Mouse (Mus musculus): ENCODE measurements around the gene Npw.

Gene Npw

GRCm38 (mm10) chr17:24658017-24658758 is at the start of gene Npw:
Gene Npw, minus strand, starts transcription at chr17:24658457.
- no peak for DNase-seq (ENCODE audit: low spot score)

DNA sequence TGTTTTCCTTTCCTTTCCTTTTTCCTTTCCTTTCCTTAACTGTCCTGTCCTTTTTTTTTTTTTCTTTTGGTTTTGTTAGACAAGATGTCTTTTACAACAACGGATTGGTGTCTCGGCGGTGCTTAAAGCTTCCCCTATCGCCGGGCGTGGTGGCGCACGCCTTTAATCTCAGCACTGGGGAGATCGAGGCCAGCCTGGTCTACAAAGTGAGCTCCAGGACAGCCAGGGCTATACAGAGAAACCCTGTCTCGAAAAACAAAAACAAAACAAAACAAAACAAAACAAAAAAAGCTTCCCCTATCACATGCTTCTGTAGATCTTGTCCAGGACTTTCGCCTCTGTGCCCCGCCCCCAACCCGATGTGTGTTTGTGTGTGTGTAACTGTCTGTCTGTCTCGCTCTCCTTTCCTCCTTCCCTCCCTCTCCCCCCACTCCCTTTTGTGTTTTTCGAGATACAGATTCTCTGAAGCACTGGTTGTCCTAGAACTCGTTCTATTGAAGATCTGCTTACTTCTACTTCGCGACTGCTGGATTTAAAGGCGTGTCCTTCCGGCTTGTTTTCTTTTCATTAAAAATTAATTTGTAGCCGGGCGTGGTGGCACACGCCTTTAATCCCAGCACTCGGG is 49.7 kb upstream of the Npw start:
- no peak for DNase-seq (ENCODE audit: low spot score)

- DNase-seq (ENCODE audit: low spot score), result peak; percentile 92
These were observed 48.9 kb upstream of the Npw start, which contains the start of gene Tbl3 for GRCm38 (mm10) chr17:24706982-24707800. Gene Tbl3, minus strand, starts transcription at chr17:24707660.

GRCm38 (mm10) chr17:24705821-24706220 is 47.6 kb upstream of the Npw start:
- no peak for DNase-seq (ENCODE audit: low spot score)

DNA sequence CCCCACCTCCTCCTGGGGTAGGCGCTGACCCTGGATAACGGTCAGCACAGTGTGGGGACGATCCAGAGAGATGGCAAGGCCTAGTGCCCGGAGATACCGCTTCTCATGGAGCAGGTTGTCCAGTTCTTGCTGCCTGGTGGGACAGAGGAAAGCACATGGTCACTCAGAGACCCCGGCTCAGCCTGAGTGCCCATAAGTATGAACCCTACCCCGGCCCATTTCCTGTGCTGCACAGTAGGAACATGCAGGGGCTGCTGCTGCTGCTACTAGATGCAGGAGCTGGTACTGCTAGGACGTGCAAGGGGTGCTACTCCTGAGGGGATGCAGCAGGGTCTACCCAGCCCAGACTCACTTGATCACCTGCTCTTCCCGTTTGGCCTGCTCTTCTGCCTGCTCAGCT is 43.0 kb upstream of the Npw start:
- no peak for DNase-seq (ENCODE audit: low spot score)

- no peak for DNase-seq (ENCODE audit: low spot score)
These were observed 41.2 kb upstream of the Npw start for GRCm38 (mm10) chr17:24699473-24699872.

GRCm38 (mm10) chr17:24698715-24699114 is 40.5 kb upstream of the Npw start:
- DNase-seq (ENCODE audit: low spot score), result no peak

DNA sequence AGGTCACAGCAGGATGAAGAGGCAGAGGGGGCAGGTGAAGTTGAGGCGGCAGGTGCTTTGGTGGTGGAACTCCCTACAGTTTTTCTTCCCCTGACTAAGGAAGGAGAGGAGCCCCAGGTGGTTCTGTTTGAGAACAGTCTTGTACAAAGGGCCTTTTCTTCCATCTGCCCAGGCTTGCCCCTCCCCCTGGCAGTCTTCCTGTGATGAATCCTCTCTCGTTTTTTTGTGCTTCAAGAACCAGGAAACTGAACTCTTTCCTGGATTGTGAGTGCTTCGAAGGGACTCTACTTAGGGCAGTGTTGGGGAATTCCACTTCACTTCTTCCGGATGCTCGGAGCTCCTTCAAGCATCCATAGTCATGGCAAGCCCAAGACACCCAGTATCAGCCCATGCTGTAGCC is 39.7 kb upstream of the Npw start:
- DNase-seq (ENCODE audit: low spot score), result no peak

DNA sequence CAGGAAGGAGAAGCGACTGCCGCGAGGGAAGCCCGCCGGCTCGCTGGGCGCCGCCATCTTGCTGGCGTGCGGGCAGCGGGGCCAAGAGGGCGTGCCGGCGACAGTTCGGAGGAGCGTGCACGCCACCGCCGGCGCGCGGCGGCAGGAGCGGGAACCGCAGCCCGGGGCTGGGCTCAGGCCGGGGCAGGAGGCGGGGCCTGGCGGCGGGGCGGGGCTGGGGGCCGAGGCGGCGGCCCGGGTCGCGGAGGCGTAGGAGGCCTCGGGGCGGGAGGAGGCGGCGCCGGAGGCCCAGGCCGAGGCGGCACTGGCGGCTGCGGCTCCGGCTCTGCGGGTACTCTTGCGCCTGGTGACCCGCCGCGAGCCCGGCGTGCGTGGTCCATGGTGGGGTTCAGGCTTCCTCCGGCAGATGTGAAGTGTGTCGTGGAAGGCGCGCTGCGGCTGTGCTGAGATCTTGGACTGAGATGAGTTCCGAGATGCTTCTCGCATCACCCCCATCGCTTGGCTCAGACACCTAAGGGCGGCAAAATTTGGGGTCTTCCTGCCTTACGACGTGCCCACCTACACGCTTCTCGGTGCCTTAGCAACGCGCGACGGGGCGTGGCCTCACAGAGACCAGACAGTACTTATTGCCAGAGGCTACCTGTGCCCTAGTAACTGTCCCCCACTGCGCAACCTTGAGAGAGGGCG is 37.9 kb upstream of the Npw start, which contains the start of the genes Gfer and Noxo1:
Gfer (minus strand) TSS at position 146 of the 687 bp plus-strand sequence.
Noxo1 (plus strand) TSS at position 224 of the 687 bp plus-strand sequence.
- DNase-seq (ENCODE audit: low spot score), result peak; percentile 90

GRCm38 (mm10) chr17:24695326-24696010 is 37.2 kb upstream of the Npw start:
- DNase-seq (ENCODE audit: low spot score), result no peak

DNA sequence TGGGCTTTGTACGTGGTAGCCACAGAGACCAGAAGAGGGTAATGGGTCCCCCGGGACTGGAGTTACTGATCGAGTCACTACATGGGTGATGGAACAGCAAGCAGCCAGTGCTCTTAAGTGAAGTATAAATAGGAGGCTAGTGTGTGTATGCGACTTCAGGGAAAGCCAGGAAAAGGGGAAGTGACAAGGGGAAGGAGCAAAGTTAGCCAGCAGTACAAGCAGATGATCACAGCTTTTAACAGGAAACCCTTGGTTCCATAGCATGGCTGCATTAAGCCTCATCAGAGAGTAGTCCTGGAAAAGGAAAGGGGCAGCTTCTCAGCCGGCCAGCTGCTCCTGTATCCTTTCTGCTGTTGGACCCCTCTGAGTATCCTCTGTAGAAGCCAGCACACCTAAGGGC is 34.1 kb upstream of the Npw start:
- DNase-seq (ENCODE audit: low spot score), result no peak

GRCm38 (mm10) chr17:24689251-24690081 is 31.2 kb upstream of the Npw start, which contains the start of gene Syngr3:
Gene Syngr3, minus strand, starts transcription at chr17:24689955.
- no peak for DNase-seq (ENCODE audit: low spot score)

- no peak for DNase-seq (ENCODE audit: low spot score)
These were observed 29.3 kb upstream of the Npw start for GRCm38 (mm10) chr17:24687599-24687998.

- DNase-seq (ENCODE audit: low spot score), result peak; percentile 63
These were observed 28.9 kb upstream of the Npw start for GRCm38 (mm10) chr17:24687146-24687595.

DNA sequence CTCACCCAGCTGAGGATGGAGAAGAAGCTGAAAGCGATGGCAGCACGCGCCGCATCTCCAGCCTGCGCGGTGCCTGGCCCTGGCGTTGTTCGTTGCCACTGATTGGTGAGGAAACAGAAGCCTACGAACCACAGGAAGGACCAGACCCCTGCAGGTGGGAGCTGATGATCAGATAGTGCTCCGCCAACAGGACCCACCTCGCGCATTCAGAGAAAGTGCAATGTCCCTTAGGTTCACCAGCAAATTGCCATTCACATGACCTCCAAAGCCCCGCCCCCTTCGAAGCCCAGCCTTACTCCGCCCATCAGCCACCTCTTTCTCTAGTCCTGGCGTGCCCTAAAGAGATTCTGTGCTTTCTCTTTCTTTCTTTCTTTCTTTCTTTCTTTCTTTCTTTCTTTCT is 28.3 kb upstream of the Npw start:
- DNase-seq (ENCODE audit: low spot score), result no peak

- no peak for DNase-seq (ENCODE audit: low spot score)
These were observed 19.3 kb upstream of the Npw start for GRCm38 (mm10) chr17:24677500-24678080.

DNA sequence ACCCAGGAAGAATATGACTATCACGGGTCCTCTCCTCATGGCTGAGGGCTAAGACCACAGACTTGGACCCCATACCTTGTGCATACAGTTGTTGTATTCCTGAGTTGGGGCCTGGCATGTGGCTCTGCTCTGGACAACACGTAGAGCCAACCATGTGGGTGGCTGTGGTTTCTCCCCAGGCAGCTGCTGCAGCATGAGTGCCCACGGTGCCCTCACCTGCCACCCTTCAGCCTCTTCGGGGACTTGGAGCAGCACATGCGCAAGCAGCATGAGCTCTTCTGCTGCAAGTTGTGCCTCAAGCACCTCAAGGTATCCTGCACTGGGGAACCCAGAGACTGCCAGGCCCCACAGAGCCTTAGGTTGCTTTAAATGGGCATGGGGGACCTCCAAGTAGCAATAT is 18.6 kb upstream of the Npw start:
- no peak for DNase-seq (ENCODE audit: low spot score)

DNA sequence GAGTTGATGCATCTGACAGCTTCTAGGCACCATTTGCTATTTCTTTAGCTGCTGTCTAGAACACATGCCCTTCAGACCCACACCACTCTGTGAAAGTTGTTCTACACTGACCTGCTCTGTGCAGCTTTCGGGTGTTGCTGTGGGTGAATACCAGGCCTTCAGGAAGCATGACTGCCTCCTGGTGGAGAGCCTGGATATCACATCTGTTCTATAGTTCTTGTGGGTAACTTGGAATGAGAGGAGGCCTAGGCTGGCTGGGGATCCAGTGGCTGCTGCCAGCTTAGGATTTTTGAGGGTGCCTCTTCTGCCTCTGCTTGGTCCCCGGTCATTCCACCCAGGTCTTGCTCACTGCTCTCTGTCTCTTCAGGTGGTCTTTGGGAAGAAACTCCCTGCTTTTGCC is 17.9 kb upstream of the Npw start:
- DNase-seq (ENCODE audit: low spot score), result peak; percentile 71

GRCm38 (mm10) chr17:24674277-24674676 is 16.0 kb upstream of the Npw start:
- DNase-seq (ENCODE audit: low spot score), result no peak

GRCm38 (mm10) chr17:24672141-24672540 is 13.9 kb upstream of the Npw start:
- peak; percentile 43 for DNase-seq (ENCODE audit: low spot score)
